Mouse (Mus musculus) liver, embryonic 13.5 days (tissue): Measurements from ENCODE around the gene Faah. TPM values are rescaled to one million over a fixed set of nuclear protein-coding genes. Genes with fewer than 3 reads are reported as not detected.

Experiments used
- ATAC-seq: fragments of 200-750 bp; cut with Nextera tagmentation; 2 replicates; pipeline ENCODE4 v1.8.0; 2017; ENCODE audit warnings: low read depth, mild to moderate bottlenecking, moderate number of reproducible peaks, moderate library complexity
- DNase-seq: peaks from one replicate; pipeline ENCODE4 v3.0.0; 2022
- H3K27ac ChIP-seq: fragments of 300-500 bp; sonication (generic); 2 replicates; pipeline ENCODE4 v1.5.1; 2015; ENCODE audit warnings: moderate library complexity, mild to moderate bottlenecking, inconsistent platforms
- H3K27me3 ChIP-seq: fragments of 300-500 bp; sonication (generic); 2 replicates; pipeline ENCODE4 v1.6.1; 2015; ENCODE audit warnings: mild to moderate bottlenecking, inconsistent platforms
- H3K36me3 ChIP-seq: fragments of 300-500 bp; sonication (generic); 2 replicates; pipeline ENCODE4 v1.6.1; 2015; ENCODE audit warnings: mild to moderate bottlenecking, inconsistent platforms
- H3K4me1 ChIP-seq: fragments of 300-500 bp; sonication (generic); replicated peaks from 2 replicates; pipeline ENCODE4 v1.6.1; 2015; ENCODE audit warnings: inconsistent platforms
- H3K4me2 ChIP-seq: fragments of 300-500 bp; sonication (generic); 2 replicates; pipeline ENCODE4 v1.6.1; 2015; ENCODE audit warnings: inconsistent platforms, mild to moderate bottlenecking, moderate library complexity
- H3K4me3 ChIP-seq: fragments of 300-500 bp; sonication (generic); replicated peaks from 2 replicates; pipeline ENCODE4 v1.5.1; 2015; ENCODE audit warnings: mild to moderate bottlenecking, inconsistent platforms
- H3K9ac ChIP-seq: fragments of 300-500 bp; sonication (generic); 2 replicates; pipeline ENCODE4 v1.6.1; 2015; ENCODE audit warnings: mild to moderate bottlenecking, inconsistent platforms
- H3K9me3 ChIP-seq: fragments of 300-500 bp; sonication (generic); replicated peaks from 2 replicates; pipeline ENCODE4 v1.6.1; 2016; ENCODE audit warnings: inconsistent platforms
- WGBS: fragments of 180-500 bp; shearing (Covaris S2); methylation state at CpG from one replicate; pipeline ENCODE4 v1.1.7; 2015; ENCODE audit not compliant: insufficient replicate concordance; 5-methylcytosine and 5-hydroxymethylcytosine counted together
- polyA plus RNA-seq: library from polyadenylated mRNA; unstranded; fragments of >200 nt; fragmentation: Nextera tagmentation; extraction: Ambion mirVana; gene quantifications from 2 replicates; pipeline ENCODE4 v1.2.1, GENCODE M21; 2015

Gene Faah
- polyA plus RNA-seq, 1 experiment from 2014 or later: 4.9 TPM

DNA sequence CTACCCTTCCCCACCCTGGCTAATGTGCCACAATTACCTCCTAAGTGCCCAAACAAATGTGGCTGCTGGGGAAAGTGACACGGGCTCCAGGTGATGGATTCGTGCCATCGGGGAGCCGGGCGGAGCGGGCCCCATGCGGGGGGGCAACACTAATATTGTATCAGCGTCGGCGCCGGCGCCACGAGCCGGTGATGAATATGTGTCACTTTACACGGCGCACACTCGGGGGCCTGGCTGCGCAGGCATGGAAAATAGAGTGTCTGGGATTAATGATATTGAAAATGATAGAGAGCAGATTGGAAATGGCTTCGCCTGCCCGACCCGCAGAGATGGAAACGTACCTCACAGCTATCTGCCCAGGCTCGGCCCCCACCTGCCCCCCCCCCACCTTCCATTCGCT lies 45.2 kb downstream of the Faah start:
- no peak overlapping the region for H3K9ac ChIP-seq
- H3K36me3 ChIP-seq: no peaks in the 10 kb centered on the region
- no peaks in the 10 kb centered on the region; the same call in 1 of the 2 replicates for H3K4me1 ChIP-seq
- no peaks in the 10 kb centered on the region for H3K9me3 ChIP-seq
- no peak overlapping the region for H3K4me2 ChIP-seq
- DNase-seq (no peak), ATAC-seq (no peak)
- no peak overlapping the region for H3K27ac ChIP-seq
- H3K4me3 ChIP-seq: no peak overlapping the region
- peaks cover 87% of the 10 kb centered on the region for H3K27me3 ChIP-seq
- 49% methylated on average over 24 of the region's 24 CpGs for WGBS

DNA sequence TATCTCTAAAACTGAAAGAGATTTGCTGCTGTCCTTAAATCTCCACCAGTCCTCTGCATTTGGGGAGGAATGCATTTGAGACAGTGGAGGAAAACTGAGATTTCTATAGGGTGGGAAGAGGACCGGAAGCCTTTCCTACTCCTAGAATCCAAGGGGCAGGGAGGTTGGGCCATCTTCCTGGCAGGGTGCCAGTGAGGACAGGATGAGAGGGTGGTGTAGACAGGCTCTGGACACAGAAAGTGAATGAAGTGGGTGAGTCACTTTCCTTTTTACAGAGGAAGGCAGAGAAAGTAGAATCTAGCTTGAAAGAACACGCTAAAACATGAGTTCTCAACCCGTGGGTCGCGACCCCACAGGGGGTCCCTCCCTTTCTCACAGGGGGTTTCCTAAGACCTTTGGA lies 53.3 kb downstream of the Faah start:
- Histone ChIP-seq H3K27ac (no peak overlapping the region), H3K27me3 (peaks cover 96% of the 10 kb centered on the region), H3K9ac (no peak overlapping the region), H3K9me3 (no peaks in the 10 kb centered on the region), H3K4me3 (no peak overlapping the region), H3K4me2 (no peak overlapping the region), H3K4me1 (peaks cover 6% of the 10 kb centered on the region), H3K36me3 (no peaks in the 10 kb centered on the region)
- ATAC-seq: no peak
- WGBS: 15% methylated on average over 5 of the region's 5 CpGs
- DNase-seq: no peak

DNA sequence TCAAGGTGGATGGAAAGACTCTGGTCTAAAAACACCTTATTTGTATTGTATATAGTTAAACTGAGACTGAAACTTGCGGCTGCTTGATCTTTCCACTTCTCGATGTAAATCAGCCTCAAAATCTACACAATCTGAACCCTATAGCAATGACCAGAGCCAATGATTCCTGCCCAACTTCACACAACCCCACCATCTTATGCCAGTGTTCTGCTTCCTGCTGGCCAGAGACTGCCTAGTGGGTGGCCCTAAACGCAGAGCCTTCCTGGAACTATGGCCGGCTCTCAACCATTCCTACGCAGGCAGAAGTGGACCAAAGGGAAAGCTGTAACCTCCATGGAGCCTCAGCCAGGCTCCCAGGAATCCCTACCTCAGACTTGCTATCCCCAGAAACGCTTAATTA lies 54.0 kb downstream of the Faah start:
- no peak overlapping the region; the same call in 1 of the 2 replicates for H3K4me3 ChIP-seq
- no peaks in the 10 kb centered on the region for H3K9me3 ChIP-seq
- 13% methylated on average over 6 of the region's 6 CpGs for WGBS
- DNase-seq (no peak), ATAC-seq (no peak)
- H3K27me3 ChIP-seq: peaks cover 92% of the 10 kb centered on the region
- H3K4me2 ChIP-seq: no peak overlapping the region
- peaks cover 6% of the 10 kb centered on the region for H3K4me1 ChIP-seq
- no peak overlapping the region for H3K27ac ChIP-seq
- no peaks in the 10 kb centered on the region for H3K36me3 ChIP-seq
- no peak overlapping the region for H3K9ac ChIP-seq

DNA sequence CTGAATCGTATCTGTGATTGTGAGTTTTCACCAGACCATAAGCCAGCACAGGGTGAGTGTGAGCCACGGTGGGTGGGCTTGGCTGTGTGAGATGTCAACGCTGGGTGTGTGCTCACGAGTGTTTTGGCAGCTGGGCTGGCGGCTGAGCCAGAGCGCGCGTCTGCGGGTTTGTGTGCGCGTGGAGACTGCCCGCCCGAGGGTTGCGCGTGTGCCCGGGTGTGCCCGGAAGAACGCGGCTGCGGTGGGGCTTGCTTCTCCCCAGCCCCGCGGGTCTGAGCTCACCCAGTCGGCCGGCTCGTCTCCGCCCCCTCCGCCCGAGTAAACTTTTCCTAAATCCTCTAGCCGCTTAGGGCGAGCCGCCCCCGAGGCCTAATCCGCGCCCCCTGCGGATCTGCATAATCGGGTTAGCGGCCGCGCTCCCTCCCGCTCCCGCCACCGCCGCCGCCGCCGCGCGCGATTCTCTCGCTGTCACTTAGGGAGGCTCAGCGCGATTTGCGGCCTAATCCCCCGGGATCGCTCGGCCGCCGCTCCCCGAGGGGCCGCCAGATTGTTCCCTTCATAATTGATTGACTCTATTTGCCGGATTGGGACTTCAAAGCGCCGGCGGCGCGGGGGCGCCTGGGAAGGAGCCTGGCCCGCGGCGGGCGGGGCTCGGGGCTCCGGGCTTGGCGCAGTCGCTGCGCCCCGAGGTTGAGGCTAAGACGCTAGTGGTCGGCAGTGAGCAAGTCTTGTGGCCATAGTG lies 54.9 kb downstream of the Faah start:
- Histone ChIP-seq H3K4me2 (peak overlapping the region; percentile 67), H3K27ac (no peak overlapping the region), H3K4me3 (peak overlapping the region; percentile 53), H3K27me3 (peaks cover 88% of the 10 kb centered on the region), H3K4me1 (peaks cover 6% of the 10 kb centered on the region), H3K9ac (peak overlapping the region; percentile 45), H3K9me3 (no peaks in the 10 kb centered on the region), H3K36me3 (no peaks in the 10 kb centered on the region)
- WGBS: under 1% methylated on average over 79 of the region's 79 CpGs
- no peak for ATAC-seq
- DNase-seq: no peak

DNA sequence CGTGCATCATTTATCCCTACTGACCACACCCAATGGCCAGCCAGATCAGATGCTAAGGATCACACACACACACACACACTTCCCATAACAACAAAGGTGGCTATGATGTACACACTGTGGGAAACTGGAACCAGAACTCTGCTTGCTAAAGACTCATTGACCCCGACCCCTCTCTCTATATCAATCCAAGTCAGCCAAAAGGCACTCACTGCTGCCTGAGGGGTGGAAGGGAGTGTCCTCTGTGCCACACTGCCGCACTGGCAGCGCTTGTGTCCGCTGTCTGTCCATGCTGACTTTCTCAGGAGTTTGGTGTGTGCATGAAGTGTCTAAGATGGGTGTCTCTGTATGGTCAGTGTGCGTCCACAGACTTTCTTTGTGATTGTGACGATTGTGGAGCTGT lies 55.7 kb downstream of the Faah start:
- Histone ChIP-seq H3K27ac (no peak overlapping the region), H3K4me1 (peaks cover 5% of the 10 kb centered on the region; the same call in 1 of the 2 replicates), H3K27me3 (peaks cover 88% of the 10 kb centered on the region), H3K9me3 (no peaks in the 10 kb centered on the region), H3K9ac (no peak overlapping the region), H3K4me3 (no peak overlapping the region), H3K4me2 (no peak overlapping the region), H3K36me3 (no peaks in the 10 kb centered on the region)
- DNase-seq: no peak
- 17% methylated on average over 7 of the region's 7 CpGs for WGBS
- ATAC-seq: no peak

DNA sequence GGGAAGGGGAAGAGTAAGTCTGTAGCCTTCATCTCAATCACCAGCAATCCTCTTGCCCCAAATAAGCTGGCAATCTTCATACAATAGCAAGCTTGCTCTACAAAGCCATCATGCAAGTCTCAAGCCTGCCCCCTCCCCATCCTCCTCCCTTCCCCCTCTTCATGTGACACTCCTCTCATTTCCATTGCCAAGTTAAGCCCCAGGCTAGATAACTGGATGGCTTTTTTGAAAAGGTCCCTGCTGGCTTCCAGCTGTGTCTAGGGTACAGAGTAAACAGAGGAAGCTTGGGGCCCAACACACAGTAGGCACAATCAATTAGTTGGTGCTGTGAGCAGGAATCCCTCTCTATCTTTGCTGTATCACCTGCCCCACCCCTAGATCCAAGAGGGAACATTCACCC lies 58.2 kb downstream of the Faah start:
- Histone ChIP-seq H3K27ac (no peak overlapping the region), H3K4me3 (no peak overlapping the region), H3K4me2 (no peak overlapping the region), H3K9me3 (no peaks in the 10 kb centered on the region), H3K36me3 (no peaks in the 10 kb centered on the region), H3K27me3 (peaks cover 91% of the 10 kb centered on the region), H3K4me1 (no peaks in the 10 kb centered on the region; the same call in 1 of the 2 replicates), H3K9ac (no peak overlapping the region)
- DNase-seq (no peak), ATAC-seq (no peak)

DNA sequence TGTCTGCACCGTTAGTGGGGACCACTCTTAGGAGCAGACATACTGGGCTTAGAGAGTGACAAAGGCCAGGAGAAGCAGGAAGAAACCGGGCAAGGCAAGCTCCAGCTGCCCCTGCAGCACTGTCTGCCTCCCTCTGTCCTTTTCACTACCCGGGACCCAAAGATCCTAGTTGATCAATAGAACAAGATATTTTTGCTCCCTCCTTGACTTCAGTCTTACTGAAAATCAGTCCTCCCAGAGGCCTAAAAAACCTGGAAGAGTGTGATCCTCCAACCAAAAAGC lies 62.3 kb downstream of the Faah start:
- H3K27ac ChIP-seq: no peak overlapping the region
- H3K27me3 ChIP-seq: peaks cover 87% of the 10 kb centered on the region
- no peak overlapping the region for H3K4me3 ChIP-seq
- H3K9ac ChIP-seq: no peak overlapping the region
- no peaks in the 10 kb centered on the region for H3K4me1 ChIP-seq
- DNase-seq: no peak
- H3K36me3 ChIP-seq: no peaks in the 10 kb centered on the region
- no peaks in the 10 kb centered on the region for H3K9me3 ChIP-seq
- ATAC-seq: no peak
- no peak overlapping the region for H3K4me2 ChIP-seq
- 10% methylated on average over 3 of the region's 3 CpGs for whole genome bisulfite sequencing

DNA sequence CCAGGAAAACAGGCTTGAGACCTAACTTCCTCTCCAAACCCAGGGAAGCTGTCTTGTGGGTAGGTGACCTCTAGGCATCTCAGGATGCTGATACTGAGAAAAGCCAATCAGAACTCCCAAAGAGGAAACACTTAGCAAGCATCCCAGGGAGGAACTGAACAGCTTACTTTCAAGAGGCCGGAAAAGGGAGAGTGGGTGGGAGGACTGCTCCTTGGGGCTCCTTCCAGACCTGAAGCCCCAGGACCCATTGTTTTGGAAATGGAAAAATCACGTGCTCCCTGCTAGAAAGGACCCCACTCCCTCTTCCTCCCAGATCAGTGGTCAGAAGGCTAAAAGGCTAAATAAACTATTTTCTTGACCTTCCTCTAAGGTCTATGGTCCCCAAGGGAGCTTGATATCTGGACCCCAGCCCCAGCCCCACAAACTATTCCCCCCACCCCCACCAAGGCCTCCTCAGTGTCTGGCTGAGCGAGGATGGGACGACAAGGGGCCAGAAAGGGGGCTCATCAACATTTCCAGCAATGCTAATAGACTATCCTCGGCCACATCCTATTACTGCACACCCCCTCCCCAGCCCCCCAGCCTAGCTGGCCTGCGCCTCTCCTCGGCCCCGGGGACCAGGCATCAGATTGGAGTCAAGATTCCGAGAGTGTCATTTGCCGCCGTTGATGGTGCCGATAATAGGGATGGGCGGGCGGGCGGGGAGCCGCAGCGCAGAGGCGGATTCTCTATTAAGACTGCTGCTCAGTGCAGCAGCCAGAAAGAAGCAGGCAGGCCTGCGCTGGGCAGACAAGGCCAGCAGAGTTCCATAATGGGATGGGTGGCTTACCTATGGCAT lies 62.9 kb downstream of the Faah start:
- DNase-seq (no peak), ATAC-seq (no peak)
- H3K27me3 ChIP-seq: peaks cover 87% of the 10 kb centered on the region
- H3K4me2 ChIP-seq: no peak overlapping the region
- H3K9ac ChIP-seq: no peak overlapping the region
- no peaks in the 10 kb centered on the region for H3K36me3 ChIP-seq
- no peak overlapping the region for H3K4me3 ChIP-seq
- 5% methylated on average over 19 of the region's 19 CpGs for WGBS
- no peaks in the 10 kb centered on the region for H3K9me3 ChIP-seq
- H3K4me1 ChIP-seq: no peaks in the 10 kb centered on the region
- no peak overlapping the region for H3K27ac ChIP-seq

DNA sequence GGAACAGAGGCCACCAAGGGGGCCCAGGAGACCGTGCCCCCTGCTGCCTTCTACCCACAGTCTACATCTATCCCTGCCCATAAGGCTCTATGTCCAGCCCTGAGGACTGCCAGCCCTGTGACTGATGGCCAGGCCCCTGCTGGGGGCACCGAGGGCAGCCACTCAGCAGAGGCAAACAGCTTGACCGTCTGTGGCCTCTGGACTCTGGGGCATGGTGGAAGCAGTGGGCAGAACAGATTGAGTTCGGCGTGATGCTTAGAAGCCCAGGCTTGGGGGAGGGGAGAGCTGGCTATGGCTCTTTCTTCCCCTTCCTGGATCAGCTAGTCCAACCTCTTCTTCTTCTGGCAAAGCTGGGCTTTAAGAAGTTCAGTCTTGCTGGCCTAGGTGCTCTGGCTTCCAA lies 64.2 kb downstream of the Faah start:
- Histone ChIP-seq H3K9ac (no peak overlapping the region), H3K36me3 (no peaks in the 10 kb centered on the region), H3K27me3 (peaks cover 92% of the 10 kb centered on the region), H3K4me1 (no peaks in the 10 kb centered on the region), H3K9me3 (no peaks in the 10 kb centered on the region), H3K27ac (no peak overlapping the region), H3K4me3 (no peak overlapping the region), H3K4me2 (no peak overlapping the region)
- DNase-seq (no peak), ATAC-seq (no peak)
- 32% methylated on average over 5 of the region's 5 CpGs for WGBS

DNA sequence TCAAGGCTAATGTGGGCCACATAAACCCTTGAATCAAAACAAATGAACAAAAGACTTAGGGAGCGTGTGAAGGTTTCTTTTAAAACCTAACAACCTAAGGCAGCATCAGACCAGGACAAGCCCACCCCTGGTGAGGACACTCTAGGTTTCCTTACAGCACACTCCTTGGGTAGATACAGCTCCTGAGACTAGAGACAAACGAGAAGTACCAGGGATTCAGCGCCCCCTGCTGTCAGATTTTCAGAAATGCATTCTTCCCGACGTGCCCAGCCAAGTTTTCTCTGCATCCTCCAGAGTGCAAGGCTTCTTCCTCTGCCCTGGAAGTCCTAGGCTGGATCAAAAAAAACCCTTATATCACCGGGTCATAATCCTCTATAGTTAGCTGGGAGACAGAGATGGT lies 65.0 kb downstream of the Faah start:
- no peak overlapping the region for H3K9ac ChIP-seq
- H3K36me3 ChIP-seq: no peaks in the 10 kb centered on the region
- H3K9me3 ChIP-seq: no peaks in the 10 kb centered on the region
- H3K27ac ChIP-seq: no peak overlapping the region
- H3K4me2 ChIP-seq: no peak overlapping the region
- 9% methylated on average over 6 of the region's 6 CpGs for WGBS
- peaks cover 89% of the 10 kb centered on the region for H3K27me3 ChIP-seq
- DNase-seq (peak; percentile 8), ATAC-seq (no peak)
- H3K4me3 ChIP-seq: no peak overlapping the region
- no peaks in the 10 kb centered on the region for H3K4me1 ChIP-seq

DNA sequence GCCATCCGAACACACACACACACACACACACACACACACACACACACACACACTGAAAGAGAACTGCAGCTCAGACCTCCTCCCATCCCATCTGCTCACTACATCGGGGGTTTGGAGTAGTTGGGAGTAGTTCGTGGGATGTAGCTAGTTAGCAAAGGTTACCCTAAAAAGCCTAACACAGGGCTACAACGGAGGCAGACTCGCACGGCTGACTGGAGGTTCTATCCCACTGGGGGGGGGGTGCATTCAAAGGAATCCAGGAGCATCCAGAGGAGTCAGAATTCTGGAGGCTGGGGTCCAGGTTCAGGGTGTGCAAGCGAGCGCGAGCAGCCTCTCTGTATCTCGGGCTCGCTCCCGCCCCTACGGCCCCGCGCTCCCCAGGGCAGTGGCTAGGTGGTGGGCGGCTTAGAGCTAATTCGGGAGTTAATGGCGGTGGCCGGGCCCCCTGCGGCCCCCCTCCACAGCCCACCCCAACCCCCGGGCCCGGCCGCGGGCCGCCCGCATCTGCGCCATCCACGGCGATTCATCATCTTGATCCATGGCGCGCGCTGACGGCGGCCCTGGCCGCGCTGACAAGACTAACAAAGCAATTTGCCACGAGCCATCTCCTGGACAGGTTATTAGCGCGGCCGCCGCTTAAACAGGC lies 73.9 kb downstream of the Faah start:
- Histone ChIP-seq H3K9ac (no peak overlapping the region), H3K36me3 (no peaks in the 10 kb centered on the region), H3K27ac (no peak overlapping the region), H3K4me1 (peaks cover 8% of the 10 kb centered on the region), H3K27me3 (peaks cover 87% of the 10 kb centered on the region), H3K4me2 (no peak overlapping the region), H3K9me3 (no peaks in the 10 kb centered on the region), H3K4me3 (no peak overlapping the region)
- under 1% methylated on average over 41 of the region's 41 CpGs for WGBS
- no peak for DNase-seq
- no peak for ATAC-seq
